Mouse (Mus musculus) embryonic facial prominence, embryonic 12.5 days (tissue): ENCODE data around the gene Dnajb11. TPM values are rescaled to one million over a fixed set of nuclear protein-coding genes. Genes with fewer than 3 reads are reported as not detected.

ENCODE experiments used
- ATAC-seq: fragments of 200-750 bp; cut with Nextera tagmentation; 2 replicates; pipeline ENCODE4 v1.8.0; 2017; ENCODE audit not compliant: insufficient number of reproducible peaks, insufficient read depth, low FRiP score, low TSS enrichment
- H3K27ac ChIP-seq: fragments of 300-500 bp; sonication (generic); 2 replicates; pipeline ENCODE4 v1.5.1; 2016; ENCODE audit warnings: mild to moderate bottlenecking
- H3K27me3 ChIP-seq: fragments of 300-500 bp; sonication (generic); 2 replicates; pipeline ENCODE4 v1.6.1; 2016; ENCODE audit warnings: mild to moderate bottlenecking, moderate library complexity
- H3K36me3 ChIP-seq: fragments of 300-500 bp; sonication (generic); 2 replicates; pipeline ENCODE4 v1.6.1; 2016; ENCODE audit warnings: mild to moderate bottlenecking
- H3K4me1 ChIP-seq: fragments of 300-500 bp; sonication (generic); 2 replicates; pipeline ENCODE4 v1.6.1; 2016
- H3K4me2 ChIP-seq: fragments of 300-500 bp; sonication (generic); replicated peaks from 2 replicates; pipeline ENCODE4 v1.6.1; 2016; ENCODE audit warnings: mild to moderate bottlenecking, moderate library complexity
- H3K4me3 ChIP-seq: fragments of 300-500 bp; sonication (generic); 2 replicates; pipeline ENCODE4 v1.5.1; 2016; ENCODE audit warnings: mild to moderate bottlenecking
- H3K9ac ChIP-seq: fragments of 300-500 bp; sonication (generic); 2 replicates; pipeline ENCODE4 v1.6.1; 2016; ENCODE audit warnings: mild to moderate bottlenecking, moderate library complexity
- H3K9me3 ChIP-seq: fragments of 300-500 bp; sonication (generic); 2 replicates; pipeline ENCODE4 v1.6.1; 2016; ENCODE audit warnings: mild to moderate bottlenecking, moderate library complexity
- WGBS: fragments of 180-500 bp; shearing (Covaris S2); methylation state at CpG from one replicate; pipeline ENCODE4 v1.1.7; 2016; 5-methylcytosine and 5-hydroxymethylcytosine counted together
- polyA plus RNA-seq: library from polyadenylated mRNA; unstranded; fragments of >200 nt; fragmentation: Nextera tagmentation; extraction: Ambion mirVana; gene quantifications from 2 replicates; pipeline ENCODE4 v1.2.1, GENCODE M21; 2016

Gene Dnajb11
- polyA plus RNA-seq, 1 experiment from 2014 or later: 102 TPM

DNA sequence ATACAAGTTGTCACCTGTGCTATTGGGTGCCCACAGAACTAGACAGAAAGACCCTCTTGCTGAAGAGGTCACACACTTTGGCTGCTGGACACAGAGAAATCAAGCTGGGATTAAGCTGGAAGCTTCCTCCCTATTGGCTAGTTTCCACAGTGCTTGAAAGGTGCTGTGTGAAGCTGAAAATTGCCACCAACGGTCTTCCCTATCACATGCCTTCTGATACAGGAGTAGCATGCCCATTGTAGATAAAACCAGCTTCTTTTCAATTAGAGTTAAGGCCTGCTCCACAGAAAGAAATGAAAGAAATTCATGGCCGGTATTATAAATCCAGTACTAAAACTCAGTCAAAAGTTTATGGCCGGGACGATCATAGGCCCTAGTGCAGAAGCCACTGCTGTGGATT, 4.9 kb upstream of the Dnajb11 start:
- Histone ChIP-seq H3K4me3 (no peak overlapping the region), H3K36me3 (no peaks in the 10 kb centered on the region), H3K27ac (no peak overlapping the region), H3K4me1 (peaks cover 6% of the 10 kb centered on the region), H3K4me2 (no peak overlapping the region), H3K9ac (no peak overlapping the region), H3K9me3 (no peaks in the 10 kb centered on the region), H3K27me3 (no peaks in the 10 kb centered on the region)
- ATAC-seq: no peak
- 92% methylated on average over 4 of the region's 4 CpGs for WGBS

DNA sequence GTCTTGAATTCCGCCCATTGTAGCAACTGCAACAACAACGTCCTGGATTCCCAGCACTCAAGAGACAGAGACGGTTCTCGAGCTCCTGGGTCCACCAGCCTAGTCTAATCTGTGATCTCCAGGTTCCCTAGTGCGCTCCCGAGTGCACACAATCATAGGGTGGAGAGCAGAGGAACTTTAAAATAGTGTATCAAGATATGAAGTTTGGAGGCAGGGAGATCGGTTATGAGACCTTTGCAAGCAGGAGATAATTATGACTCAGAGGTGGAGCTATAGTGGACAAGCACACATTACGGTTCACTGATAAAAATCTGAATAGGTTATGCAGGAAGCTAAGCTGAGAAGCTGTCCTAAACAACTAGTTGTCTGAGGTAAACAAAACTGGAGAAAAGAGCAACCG, 872 bp upstream of the Dnajb11 start:
- Histone ChIP-seq H3K4me2 (peak overlapping the region; percentile 82), H3K4me1 (peaks cover 13% of the 10 kb centered on the region), H3K27me3 (no peaks in the 10 kb centered on the region), H3K27ac (peak overlapping the region; percentile 58; the same call in 1 of the 2 replicates), H3K36me3 (no peaks in the 10 kb centered on the region), H3K9me3 (no peaks in the 10 kb centered on the region), H3K9ac (peak overlapping the region; percentile 53), H3K4me3 (peak overlapping the region; percentile 99)
- no peak for ATAC-seq
- 15% methylated on average over 9 of the region's 9 CpGs for WGBS

DNA sequence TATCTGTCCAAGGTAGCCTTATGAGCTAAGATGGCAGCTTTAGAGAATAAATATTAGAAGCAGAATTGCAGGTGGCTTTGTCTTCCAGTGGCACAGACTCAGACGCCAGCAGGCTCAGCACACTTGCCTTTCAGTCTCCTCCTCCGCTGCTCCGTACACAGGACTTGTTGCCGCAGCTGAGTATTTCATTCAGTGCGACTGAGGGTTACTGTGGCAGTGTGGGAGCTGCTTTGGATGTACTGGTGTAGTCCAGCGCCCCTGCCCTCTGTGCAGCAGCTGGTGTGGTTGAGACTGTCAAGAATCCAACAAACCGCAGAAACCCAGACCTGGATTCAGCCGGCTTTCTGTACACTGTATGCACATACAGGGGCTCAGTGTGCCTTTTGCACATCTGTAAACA, 14.8 kb downstream of the Dnajb11 start:
- Histone ChIP-seq H3K9me3 (no peaks in the 10 kb centered on the region), H3K4me1 (no peaks in the 10 kb centered on the region), H3K4me3 (no peak overlapping the region), H3K9ac (no peak overlapping the region), H3K27ac (no peak overlapping the region), H3K36me3 (peaks cover 55% of the 10 kb centered on the region), H3K27me3 (no peaks in the 10 kb centered on the region), H3K4me2 (no peak overlapping the region)
- WGBS: 90% methylated on average over 8 of the region's 8 CpGs
- ATAC-seq: no peak

DNA sequence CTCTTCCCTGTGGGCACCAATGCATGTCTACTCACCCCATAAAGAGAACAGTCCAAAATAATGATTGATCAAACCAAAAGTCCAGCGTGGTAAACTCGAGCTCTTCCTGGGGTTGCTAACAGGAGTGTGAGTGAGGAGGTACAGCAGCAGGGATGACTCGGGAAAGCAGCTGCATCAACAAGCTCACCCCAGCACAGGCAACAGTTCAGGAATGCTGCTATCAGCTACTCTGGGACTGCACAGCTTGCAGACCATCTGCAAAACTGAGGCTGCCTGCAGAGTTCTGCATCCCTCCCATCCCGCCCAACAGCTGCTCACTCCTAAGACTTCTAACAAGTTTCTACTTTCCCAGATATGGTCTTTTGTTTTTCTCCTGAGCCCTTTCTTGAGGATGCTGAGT, 15.7 kb downstream of the Dnajb11 start:
- H3K27ac ChIP-seq: no peak overlapping the region
- 75% methylated on average over 4 of the region's 4 CpGs for WGBS

DNA sequence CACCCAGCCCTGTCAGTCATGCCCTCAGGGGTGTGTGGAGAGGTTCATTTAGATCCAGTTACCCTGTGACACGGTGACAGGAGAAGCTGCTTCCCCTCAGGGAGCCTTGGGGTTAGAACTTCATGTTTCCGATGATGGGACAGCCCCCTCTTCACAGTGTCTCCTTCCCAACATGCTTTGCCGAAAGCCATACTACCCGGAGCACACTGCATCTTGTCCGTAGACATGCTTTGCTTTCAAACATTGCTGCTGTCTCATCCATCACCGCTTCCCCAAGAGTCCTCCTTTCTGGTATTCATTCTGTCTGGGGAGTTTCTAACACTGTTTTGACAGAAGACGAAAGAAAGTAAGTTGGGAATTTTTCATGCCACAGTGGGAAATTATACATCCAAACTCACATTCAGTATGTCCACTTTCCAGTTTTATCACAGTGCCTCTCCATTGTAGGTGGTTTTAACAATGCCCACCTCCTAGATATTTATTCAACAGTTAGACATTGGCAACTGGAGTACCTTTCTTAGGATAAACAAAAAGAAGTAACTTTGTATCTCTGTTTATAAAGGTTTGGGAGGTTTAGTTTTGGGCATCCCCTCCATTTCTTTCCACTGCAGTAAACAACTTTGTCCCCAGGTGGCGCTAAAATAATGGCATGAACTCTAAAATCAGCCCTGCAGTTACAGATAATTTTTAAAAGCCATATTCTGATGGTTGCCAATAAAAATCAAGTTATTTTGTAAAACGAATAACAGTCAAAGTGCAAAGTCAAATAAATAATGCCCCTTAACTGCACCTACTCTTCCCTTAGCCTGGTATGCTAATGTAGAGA, 18.8 kb downstream of the Dnajb11 start:
- Histone ChIP-seq H3K27ac (no peak overlapping the region), H3K36me3 (peaks cover 17% of the 10 kb centered on the region), H3K4me3 (no peak overlapping the region), H3K9ac (no peak overlapping the region), H3K27me3 (no peaks in the 10 kb centered on the region), H3K4me2 (no peak overlapping the region), H3K9me3 (no peaks in the 10 kb centered on the region), H3K4me1 (peaks cover 14% of the 10 kb centered on the region)
- no peak for ATAC-seq
- 30% methylated on average over 9 of the region's 9 CpGs for WGBS

More for the DNA sequence above, 15.7 kb downstream of the Dnajb11 start:
- no peak overlapping the region for H3K4me3 ChIP-seq
- ATAC-seq: no peak
- H3K9ac ChIP-seq: no peak overlapping the region
- no peaks in the 10 kb centered on the region for H3K27me3 ChIP-seq
- peaks cover 48% of the 10 kb centered on the region for H3K36me3 ChIP-seq
- H3K4me1 ChIP-seq: no peaks in the 10 kb centered on the region
- H3K4me2 ChIP-seq: no peak overlapping the region
- no peaks in the 10 kb centered on the region for H3K9me3 ChIP-seq

DNA sequence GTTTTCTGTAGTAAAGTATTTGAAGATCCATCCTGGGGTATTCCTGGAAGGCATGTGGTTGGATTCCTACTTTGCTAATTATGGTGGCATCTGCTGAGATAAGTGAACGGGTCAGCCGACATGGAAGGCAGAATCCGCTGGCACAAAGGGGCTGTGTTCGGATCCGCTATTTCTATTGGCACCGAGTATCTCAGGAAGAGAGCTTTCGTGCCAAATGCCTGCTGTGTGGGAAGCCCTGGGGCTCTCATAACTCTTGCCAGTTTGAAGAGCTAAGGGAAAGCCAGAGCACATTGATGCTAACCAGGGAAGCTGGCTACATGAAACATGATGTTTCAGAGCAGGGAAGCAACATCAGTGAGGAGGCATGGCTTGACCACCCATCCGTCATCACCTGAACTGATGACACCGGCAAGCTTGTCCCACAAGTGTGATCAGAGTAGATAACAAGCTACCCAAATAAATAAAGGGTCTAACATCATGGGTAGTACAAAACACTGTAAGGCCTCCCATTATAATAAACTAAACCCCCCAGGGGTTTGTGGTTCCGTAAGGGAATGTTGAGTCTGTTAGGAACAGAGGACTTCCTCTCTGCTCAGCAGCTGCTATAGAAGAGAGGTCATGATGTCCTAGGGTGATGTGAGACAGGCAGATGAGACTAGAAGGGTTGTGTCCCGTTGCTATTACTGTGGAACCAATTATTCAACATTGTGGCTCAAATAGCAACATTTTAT, 20.2 kb downstream of the Dnajb11 start:
- no peak overlapping the region for H3K9ac ChIP-seq
- peaks cover 14% of the 10 kb centered on the region for H3K4me1 ChIP-seq
- WGBS: 75% methylated on average over 11 of the region's 11 CpGs
- H3K27me3 ChIP-seq: no peaks in the 10 kb centered on the region
- no peak overlapping the region for H3K27ac ChIP-seq
- H3K9me3 ChIP-seq: no peaks in the 10 kb centered on the region
- no peak overlapping the region for H3K4me2 ChIP-seq
- H3K36me3 ChIP-seq: peaks cover 4% of the 10 kb centered on the region
- ATAC-seq: no peak
- H3K4me3 ChIP-seq: no peak overlapping the region

DNA sequence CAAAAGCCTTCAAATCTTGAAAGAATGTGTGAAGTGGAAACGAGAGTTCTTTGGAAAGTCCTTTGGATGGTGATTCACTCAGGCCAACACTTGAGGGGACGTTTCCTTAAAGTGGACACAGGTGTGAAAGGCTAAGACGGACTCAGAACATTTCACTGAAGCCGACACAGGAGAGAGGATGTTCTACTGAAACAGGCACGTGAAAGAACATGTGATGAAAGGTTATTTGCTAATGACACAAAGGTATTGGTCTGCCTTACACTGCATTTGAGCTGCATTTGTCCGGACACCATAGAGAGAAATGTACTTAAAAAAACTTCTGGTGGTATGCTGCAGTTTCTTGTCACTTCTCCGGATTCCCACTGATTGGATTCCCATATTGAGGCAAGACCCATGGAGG, 21.1 kb downstream of the Dnajb11 start:
- 76% methylated on average over 7 of the region's 7 CpGs for WGBS

DNA sequence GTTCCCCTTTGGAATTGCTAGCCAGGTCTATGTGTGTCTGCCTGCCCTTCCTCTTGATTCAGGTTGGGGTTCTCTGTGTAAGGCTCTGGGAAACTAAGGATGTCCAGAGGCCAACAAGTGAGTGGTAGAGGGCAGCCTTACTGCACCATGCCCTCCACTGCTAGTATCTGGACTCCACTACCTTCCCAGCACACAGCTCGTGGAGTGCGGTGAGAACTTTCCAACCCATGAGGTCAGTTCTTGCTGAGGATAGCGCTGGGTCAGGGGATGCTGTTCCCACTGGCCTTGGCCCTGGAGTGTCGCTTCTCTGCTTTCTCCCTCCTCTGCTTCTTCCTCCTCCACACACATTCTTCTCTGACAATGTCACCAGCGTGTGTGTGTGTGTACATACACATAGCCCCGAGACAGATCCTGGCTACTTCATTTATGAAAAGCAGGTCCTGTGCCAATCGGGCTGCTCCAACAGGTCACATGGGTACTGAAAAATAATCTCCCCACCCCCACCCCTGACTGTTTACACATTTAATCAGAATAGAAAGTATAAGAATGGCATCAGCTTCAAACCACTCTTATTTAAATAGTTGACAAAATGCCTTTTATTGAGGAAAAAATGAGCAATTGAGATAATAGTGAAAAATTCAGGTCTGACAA, 22.4 kb downstream of the Dnajb11 start:
- Histone ChIP-seq H3K4me3 (no peak overlapping the region), H3K27ac (no peak overlapping the region), H3K4me1 (peaks cover 14% of the 10 kb centered on the region), H3K9me3 (no peaks in the 10 kb centered on the region), H3K36me3 (no peaks in the 10 kb centered on the region), H3K4me2 (no peak overlapping the region), H3K9ac (no peak overlapping the region), H3K27me3 (0 out of 2 replicates have a peak, but pooled peaks cover 6% of the 10 kb centered on the region)
- WGBS: 56% methylated on average over 7 of the region's 7 CpGs
- ATAC-seq: no peak

More for the DNA sequence above, 21.1 kb downstream of the Dnajb11 start:
- Histone ChIP-seq H3K9ac (no peak overlapping the region), H3K4me1 (peaks cover 14% of the 10 kb centered on the region), H3K4me2 (no peak overlapping the region), H3K27ac (no peak overlapping the region), H3K4me3 (no peak overlapping the region), H3K27me3 (0 out of 2 replicates have a peak, but pooled peaks cover 4% of the 10 kb centered on the region), H3K36me3 (no peaks in the 10 kb centered on the region), H3K9me3 (no peaks in the 10 kb centered on the region)
- ATAC-seq: no peak

DNA sequence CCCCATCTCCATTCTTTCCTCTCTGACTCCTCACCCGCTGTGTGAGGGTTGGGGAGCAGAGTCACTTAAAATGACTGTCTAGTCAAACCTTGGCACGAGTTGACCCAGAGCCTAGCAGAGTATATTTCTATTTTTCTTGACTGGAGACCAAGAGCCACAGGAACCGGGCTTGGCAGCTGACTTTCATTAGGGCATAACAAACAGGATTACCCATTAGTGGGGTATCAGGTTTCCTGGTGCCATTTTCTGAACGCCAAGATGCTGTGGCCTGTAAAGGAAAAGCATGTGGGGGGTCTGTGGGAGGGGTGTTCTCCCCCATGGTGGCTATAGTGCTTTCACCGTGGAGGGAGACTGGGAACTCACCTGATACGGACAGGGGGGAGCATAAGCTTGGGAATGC, 23.3 kb downstream of the Dnajb11 start:
- H3K27ac ChIP-seq: 0 out of 2 replicates have a peak overlapping the region, but pooled peaks have one; percentile 32
- H3K4me3 ChIP-seq: no peak overlapping the region
- H3K27me3 ChIP-seq: 0 out of 2 replicates have a peak, but pooled peaks cover 6% of the 10 kb centered on the region
- peak; percentile 59 for ATAC-seq
- H3K9me3 ChIP-seq: no peaks in the 10 kb centered on the region
- no peaks in the 10 kb centered on the region for H3K36me3 ChIP-seq
- no peak overlapping the region for H3K4me2 ChIP-seq
- H3K4me1 ChIP-seq: peaks cover 14% of the 10 kb centered on the region
- no peak overlapping the region for H3K9ac ChIP-seq
- WGBS: 0% methylated on average over 6 of the region's 6 CpGs

DNA sequence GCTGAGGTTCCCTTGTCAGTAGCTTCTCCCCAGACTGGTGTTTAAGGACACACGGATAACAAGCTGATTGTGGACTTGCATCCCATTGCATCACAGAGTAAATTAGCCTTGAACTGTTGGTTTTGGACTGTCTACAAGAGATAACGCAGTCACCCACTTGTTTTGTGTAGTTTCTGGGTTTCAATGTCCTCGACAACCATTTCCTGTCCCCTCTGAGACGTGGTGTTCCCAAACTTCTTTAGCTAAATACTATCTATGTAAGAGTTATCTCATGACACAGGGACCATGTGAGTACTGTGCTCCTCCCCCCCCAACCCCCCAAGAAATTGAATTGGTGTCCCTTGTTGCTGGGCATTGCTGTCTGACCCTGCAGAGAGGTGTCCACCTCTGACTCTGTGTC, 23.8 kb downstream of the Dnajb11 start:
- H3K27ac ChIP-seq: no peak overlapping the region

DNA sequence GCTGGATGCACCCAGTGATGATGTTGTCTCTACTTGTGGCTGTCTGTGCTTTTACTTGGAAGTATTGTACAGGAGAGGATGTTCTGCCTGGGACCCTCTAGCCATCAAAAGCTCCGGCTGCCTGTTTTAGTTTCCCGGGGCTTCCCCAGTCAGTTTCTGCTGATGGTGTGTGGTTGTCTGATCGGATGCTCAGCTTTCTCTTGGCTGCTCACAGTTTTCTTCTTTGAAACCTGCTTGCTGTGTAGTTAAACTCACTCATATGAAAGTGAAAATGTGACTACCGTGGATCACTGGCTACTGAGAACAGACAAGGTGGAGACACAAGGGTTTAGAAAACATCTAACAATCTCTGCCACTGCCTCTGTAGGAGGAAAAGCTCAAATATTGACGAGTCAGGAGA, 25.8 kb downstream of the Dnajb11 start:
- H3K4me3 ChIP-seq: no peak overlapping the region
- H3K27ac ChIP-seq: no peak overlapping the region
- WGBS: 82% methylated on average over 5 of the region's 5 CpGs
- no peaks in the 10 kb centered on the region for H3K36me3 ChIP-seq
- H3K4me2 ChIP-seq: no peak overlapping the region
- H3K27me3 ChIP-seq: 0 out of 2 replicates have a peak, but pooled peaks cover 6% of the 10 kb centered on the region
- H3K9me3 ChIP-seq: no peaks in the 10 kb centered on the region
- no peak for ATAC-seq
- H3K9ac ChIP-seq: no peak overlapping the region
- peaks cover 14% of the 10 kb centered on the region for H3K4me1 ChIP-seq

More for the DNA sequence above, 23.8 kb downstream of the Dnajb11 start:
- H3K36me3 ChIP-seq: no peaks in the 10 kb centered on the region
- no peak overlapping the region for H3K4me2 ChIP-seq
- no peak overlapping the region for H3K4me3 ChIP-seq
- H3K9me3 ChIP-seq: no peaks in the 10 kb centered on the region
- 47% methylated on average over 4 of the region's 4 CpGs for WGBS
- peaks cover 14% of the 10 kb centered on the region for H3K4me1 ChIP-seq
- ATAC-seq: no peak
- 0 out of 2 replicates have a peak, but pooled peaks cover 6% of the 10 kb centered on the region for H3K27me3 ChIP-seq
- no peak overlapping the region for H3K9ac ChIP-seq
